Mouse (Mus musculus) left cerebral cortex, postnatal 14 days (tissue): ENCODE measurements around the gene Jarid2. TPM values are rescaled to one million over a fixed set of nuclear protein-coding genes. Genes with fewer than 3 reads are reported as not detected.

Experiments used
- DNase-seq, 2 experiments: peaks; one replicate each; pipeline ENCODE4 v3.0.0; 2021 to 2022; ENCODE audit warnings: low spot score in 2 of 2, mixed read lengths in 1 of 2
- intact Hi-C: fragments of 180-260 bp; cut with DNase I; formaldehyde crosslinking; loops from one replicate; pipeline ENCODE4 v1.15.1; 2025
- total RNA-seq, 2 experiments: library from RNA; stranded (reverse); gene quantifications; 2 replicates each; pipeline ENCODE4 v1.2.3; 2021

Gene Jarid2
- total RNA-seq, 2 experiments from 2014 or later, result 40.8 to 42.3 TPM

DNA sequence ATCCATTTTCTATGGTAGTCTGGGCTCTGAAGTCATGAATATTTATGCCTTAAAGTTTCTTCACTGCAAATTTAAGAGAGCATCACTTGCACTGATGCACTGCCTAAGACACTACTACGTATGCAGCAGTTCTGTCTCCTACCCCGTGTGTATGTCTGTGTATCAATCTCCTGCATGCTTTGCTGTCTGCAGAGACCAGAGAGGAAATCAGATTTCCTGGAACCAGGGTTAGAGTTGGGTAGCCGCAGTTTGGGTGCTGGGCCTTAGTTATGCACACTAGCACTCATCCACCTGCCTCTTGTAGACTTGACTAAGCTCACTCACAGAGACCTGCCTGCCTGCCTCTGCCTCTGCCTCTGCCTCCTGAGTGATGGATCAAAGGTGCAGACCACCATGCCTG lies 33.8 kb downstream of the Jarid2 start:
- intact Hi-C loops, result no loop called here
- no peak for DNase-seq

DNA sequence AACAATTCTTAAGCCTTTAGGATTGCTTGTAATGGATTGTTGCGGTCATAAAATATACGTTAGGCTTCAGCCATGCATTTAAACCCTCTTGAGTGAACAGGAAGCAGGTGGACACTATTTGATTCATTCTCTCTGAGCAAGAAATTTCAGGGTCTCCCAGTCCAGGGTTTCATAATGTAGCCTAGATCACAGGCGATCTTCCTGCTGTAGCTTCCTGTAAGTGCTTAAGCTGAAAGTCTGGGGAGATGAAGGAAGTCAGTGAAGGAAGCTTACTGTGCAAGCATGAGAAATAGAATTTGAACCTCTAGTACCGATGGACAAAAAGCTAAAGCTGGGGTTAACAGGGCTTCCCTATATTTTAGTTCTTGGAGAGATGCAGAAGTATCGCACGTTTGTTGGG lies 38.5 kb downstream of the Jarid2 start:
- intact Hi-C loops, result no loop called here
- DNase-seq, result no peak

- intact Hi-C loops, result no loop called here
Measured at GRCm38 (mm10) chr13:44770808-44771605, 41.7 kb downstream of the Jarid2 start.

GRCm38 (mm10) chr13:44772816-44773215 lies 43.5 kb downstream of the Jarid2 start:
- intact Hi-C loops, result no loop called here
- DNase-seq, result no peak

More at GRCm38 (mm10) chr13:44770808-44771605, 41.7 kb downstream of the Jarid2 start:
- no peak for DNase-seq

- intact Hi-C loops, result no loop called here
- DNase-seq, result no peak
Measured at GRCm38 (mm10) chr13:44774351-44774750, 45.1 kb downstream of the Jarid2 start.

DNA sequence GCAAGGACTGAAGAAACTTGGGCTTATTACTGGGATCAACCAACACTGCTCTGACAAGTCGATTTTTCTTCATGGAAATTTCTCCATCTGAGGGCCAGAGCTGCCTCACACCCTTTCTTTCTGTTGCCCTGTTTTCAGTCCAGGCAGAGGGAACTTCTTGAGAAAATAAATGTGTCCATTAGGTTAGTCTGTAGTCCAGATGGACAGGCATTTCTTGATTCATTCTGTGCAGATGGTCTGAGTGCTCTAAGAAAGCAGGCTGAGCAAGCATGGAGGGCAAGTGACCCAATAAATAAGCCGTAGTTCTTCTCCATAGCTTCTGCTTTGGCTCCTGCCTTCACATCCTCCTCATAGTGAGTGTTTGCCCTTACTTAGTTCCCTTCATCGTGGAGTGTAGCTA lies 46.1 kb downstream of the Jarid2 start:
- DNase-seq, result no peak
- intact Hi-C loops, result no loop called here

- no peak for DNase-seq
- intact Hi-C loops, result no loop called here
Measured at GRCm38 (mm10) chr13:44780506-44780905, 51.2 kb downstream of the Jarid2 start.

- DNase-seq, result no peak
- intact Hi-C loops, result no loop called here
Measured at GRCm38 (mm10) chr13:44781126-44781525, 51.9 kb downstream of the Jarid2 start.

DNA sequence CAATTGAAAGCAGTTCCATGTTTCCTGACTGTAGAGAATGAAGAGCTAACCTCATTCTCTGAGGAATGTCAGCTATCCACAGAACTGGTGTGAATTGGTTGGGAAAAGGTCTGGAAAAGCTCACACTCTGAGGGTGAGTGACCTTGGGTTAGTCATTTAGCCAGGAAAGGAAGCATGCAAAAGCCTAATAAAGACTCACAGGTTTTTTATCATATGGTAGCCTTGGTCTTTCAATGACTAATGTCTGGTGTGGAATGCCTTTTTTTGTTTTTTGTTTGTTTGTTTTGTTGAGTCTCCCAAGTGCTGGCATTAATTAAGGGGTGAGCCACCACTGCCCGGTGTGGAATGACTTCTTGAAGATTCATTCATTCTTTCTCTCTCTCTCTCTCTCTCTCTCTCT lies 55.3 kb downstream of the Jarid2 start:
- intact Hi-C loops, result no loop called here
- no peak for DNase-seq

GRCm38 (mm10) chr13:44786291-44786690 lies 57.0 kb downstream of the Jarid2 start:
- intact Hi-C loops, result loop anchor here (5.0 kb wide), 1 partner anchor 54 kb away; no protein-coding TSS in a partner anchor
- DNase-seq, result peak; percentile 55 to 58

GRCm38 (mm10) chr13:44788352-44789125 lies 59.3 kb downstream of the Jarid2 start:
- DNase-seq, result no peak
- intact Hi-C loops, result loop anchor here (5.0 kb wide), 1 partner anchor 56 kb away; no protein-coding TSS in a partner anchor

DNA sequence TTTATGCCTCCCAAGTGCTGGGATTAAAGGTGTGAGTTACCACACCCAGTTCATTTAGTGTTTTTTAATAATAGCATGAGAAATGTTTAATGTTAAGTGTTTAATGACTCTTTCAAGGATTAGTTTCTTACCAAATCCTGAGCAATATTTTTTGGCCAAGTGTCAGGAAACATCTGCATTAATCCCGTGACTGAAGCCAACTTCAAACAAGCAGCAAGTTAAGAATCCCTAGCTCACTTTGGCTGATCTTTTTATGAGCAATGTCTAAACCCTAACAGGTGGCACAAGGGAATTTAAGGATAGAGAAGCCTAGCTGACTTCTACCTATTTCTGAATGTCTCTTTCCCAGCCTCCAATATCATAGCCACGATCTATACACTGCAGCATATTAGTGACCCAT lies 60.7 kb downstream of the Jarid2 start:
- intact Hi-C loops, result loop anchor here (5.0 kb wide), 1 partner anchor 58 kb away; no protein-coding TSS in a partner anchor
- DNase-seq, result no peak

GRCm38 (mm10) chr13:44792361-44792892 lies 63.2 kb downstream of the Jarid2 start:
- no peak for DNase-seq
- intact Hi-C loops, result no loop called here

DNA sequence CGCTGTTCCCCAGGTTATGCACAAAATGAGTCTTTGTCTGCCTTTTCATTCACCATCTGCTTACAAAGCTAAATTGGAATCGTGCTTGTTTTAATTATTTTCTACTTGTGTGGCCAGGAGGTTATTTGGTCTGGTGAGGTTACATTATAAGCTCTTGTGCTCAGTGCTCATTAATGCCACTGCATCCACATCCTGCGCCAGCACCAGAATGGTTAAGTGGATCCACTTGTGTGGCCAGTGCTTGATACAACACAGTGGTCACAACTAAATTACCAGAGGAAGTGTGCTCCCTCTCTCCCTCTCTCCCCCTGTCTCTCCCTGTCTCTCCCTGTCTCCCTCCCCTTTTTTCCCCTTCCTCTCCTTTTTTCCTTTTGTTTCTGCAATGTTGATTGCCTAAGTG lies 66.6 kb downstream of the Jarid2 start:
- intact Hi-C loops, result no loop called here
- DNase-seq, result no peak

GRCm38 (mm10) chr13:44796775-44797174 lies 67.5 kb downstream of the Jarid2 start:
- intact Hi-C loops, result no loop called here
- DNase-seq, result no peak

DNA sequence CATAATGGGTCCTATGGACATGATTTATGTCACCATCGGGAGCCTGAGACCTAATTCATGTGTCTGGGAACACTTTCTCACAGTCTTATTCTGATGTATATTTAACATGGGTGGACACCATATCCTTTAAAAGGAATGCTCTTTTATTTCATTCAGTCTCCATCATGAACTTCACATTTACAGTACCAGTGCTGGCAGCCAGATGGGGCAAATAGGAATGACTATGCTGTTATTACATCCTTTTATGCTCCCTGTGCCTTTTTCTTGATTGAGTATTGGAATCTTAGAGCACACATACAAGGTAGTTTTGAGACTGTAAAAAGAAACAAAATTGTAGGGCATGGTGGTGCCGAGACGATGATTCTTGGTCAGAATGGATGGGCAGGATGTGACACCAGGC lies 69.0 kb downstream of the Jarid2 start:
- intact Hi-C loops, result no loop called here
- no peak for DNase-seq

- intact Hi-C loops, result no loop called here
- no peak for DNase-seq
Measured at GRCm38 (mm10) chr13:44799166-44799565, 69.9 kb downstream of the Jarid2 start.

DNA sequence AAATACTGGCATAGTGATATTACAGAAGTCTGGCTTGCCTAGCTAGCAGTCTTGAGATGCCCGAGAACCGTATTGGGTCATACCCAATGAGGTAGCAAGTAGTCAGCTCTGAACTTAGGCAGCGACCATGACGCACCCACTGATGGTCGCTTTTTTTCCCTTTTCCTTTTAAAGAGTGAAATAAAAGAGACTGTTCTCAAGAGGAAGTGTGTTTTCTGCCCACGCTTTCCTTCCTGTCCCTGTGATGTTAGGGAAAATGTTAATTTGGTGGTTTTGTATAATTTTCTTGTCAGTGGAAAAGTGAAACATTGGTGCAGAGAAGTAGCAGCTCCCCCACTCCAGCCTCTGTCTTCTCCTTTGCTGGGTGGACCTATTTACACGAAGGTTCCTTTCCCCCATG lies 70.8 kb downstream of the Jarid2 start:
- intact Hi-C loops, result no loop called here

GRCm38 (mm10) chr13:44804876-44805275 lies 75.6 kb downstream of the Jarid2 start:
- intact Hi-C loops, result no loop called here
- peak; percentile 47 to 54 for DNase-seq

More for the DNA sequence above, 70.8 kb downstream of the Jarid2 start:
- DNase-seq, result peak; percentile 24 to 31

DNA sequence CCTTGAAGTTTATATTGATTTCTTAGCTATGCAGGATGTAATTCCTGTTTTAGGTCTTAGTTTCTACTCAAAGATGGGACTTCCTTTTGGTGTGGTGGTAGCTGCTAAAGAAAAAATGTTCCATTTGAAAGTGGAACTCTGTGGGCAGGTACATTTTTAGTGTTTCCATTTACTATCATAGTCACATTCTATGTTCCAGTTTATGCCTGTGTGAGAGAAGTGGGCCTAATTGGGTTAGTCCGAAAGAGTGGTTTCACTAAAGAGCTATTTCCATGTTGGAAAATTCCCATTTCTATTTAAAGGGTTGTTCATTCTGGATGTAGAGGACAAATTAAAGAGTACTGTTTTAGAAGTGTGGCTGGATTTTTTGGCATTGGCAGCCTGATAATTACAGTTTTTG lies 79.0 kb downstream of the Jarid2 start:
- intact Hi-C loops, result no loop called here

More for the DNA sequence above, 79.0 kb downstream of the Jarid2 start:
- peak in 1 of 2 experiments; percentile 24 for DNase-seq
